Mouse (Mus musculus) hindbrain, embryonic 11.5 days (tissue): ENCODE results near the gene Rbp7. TPM values are rescaled to one million over a fixed set of nuclear protein-coding genes. Genes with fewer than 3 reads are reported as not detected.
"Not testable (repeated sequence)": the region's sequence is repeated elsewhere in the genome, so short reads cannot be mapped to it uniquely, and the experiment has no call there.

Source experiments
- ATAC-seq: fragments of 200-750 bp; cut with Nextera tagmentation; 2 replicates; pipeline ENCODE4 v1.8.0; 2017; ENCODE audit warnings: mild to moderate bottlenecking, moderate TSS enrichment, moderate library complexity; ENCODE audit not compliant: low FRiP score
- DNase-seq: peaks from one replicate; pipeline ENCODE4 v3.0.0-alpha.2; 2015; ENCODE audit warnings: low spot score
- H3K27ac ChIP-seq: fragments of 300-500 bp; sonication (generic); 2 replicates; pipeline ENCODE4 v1.5.1; 2014; ENCODE audit warnings: mild to moderate bottlenecking, low read depth, low read length
- H3K27me3 ChIP-seq: fragments of 300-500 bp; sonication (generic); 2 replicates; pipeline ENCODE4 v1.6.1; 2014; ENCODE audit warnings: mild to moderate bottlenecking, low read length, moderate library complexity, mixed read lengths; ENCODE audit not compliant: control insufficient read depth, insufficient read depth
- H3K36me3 ChIP-seq: fragments of 300-500 bp; sonication (generic); 2 replicates; pipeline ENCODE4 v1.6.1; 2014; ENCODE audit warnings: mild to moderate bottlenecking, low read length, moderate library complexity, mixed read lengths; ENCODE audit not compliant: control insufficient read depth, insufficient read depth
- H3K4me1 ChIP-seq: fragments of 300-500 bp; sonication (generic); replicated peaks from 2 replicates; pipeline ENCODE4 v1.6.1; 2014; ENCODE audit warnings: low read length, mixed read lengths; ENCODE audit not compliant: control insufficient read depth, insufficient read depth
- H3K4me2 ChIP-seq: fragments of 300-500 bp; sonication (generic); replicated peaks from 2 replicates; pipeline ENCODE4 v1.6.1; 2014; ENCODE audit warnings: mild to moderate bottlenecking, low read depth, low read length
- H3K4me3 ChIP-seq: fragments of 300-500 bp; sonication (generic); 2 replicates; pipeline ENCODE4 v1.5.1; 2014; ENCODE audit warnings: low read depth, low read length
- H3K9ac ChIP-seq: fragments of 300-500 bp; sonication (generic); 2 replicates; pipeline ENCODE4 v1.6.1; 2014; ENCODE audit warnings: low read depth, low read length
- H3K9me3 ChIP-seq: fragments of 300-500 bp; sonication (generic); 2 replicates; pipeline ENCODE4 v1.6.1; 2016; ENCODE audit warnings: low read length; ENCODE audit not compliant: control insufficient read depth
- WGBS: fragments of 180-500 bp; shearing (Covaris S2); extraction: QIAGEN DNeasy Blood & Tissue Kit; methylation state at CpG from one replicate; pipeline ENCODE4 v1.1.7; 2014; 5-methylcytosine and 5-hydroxymethylcytosine counted together
- polyA plus RNA-seq: library from polyadenylated mRNA; unstranded; fragments of >200 nt; fragmentation: Nextera tagmentation; extraction: Ambion mirVana; gene quantifications from 2 replicates; pipeline ENCODE4 v1.2.1, GENCODE M21; 2014

Rbp7 gene
- polyA plus RNA-seq, 1 experiment from 2014 or later = not detected

DNA sequence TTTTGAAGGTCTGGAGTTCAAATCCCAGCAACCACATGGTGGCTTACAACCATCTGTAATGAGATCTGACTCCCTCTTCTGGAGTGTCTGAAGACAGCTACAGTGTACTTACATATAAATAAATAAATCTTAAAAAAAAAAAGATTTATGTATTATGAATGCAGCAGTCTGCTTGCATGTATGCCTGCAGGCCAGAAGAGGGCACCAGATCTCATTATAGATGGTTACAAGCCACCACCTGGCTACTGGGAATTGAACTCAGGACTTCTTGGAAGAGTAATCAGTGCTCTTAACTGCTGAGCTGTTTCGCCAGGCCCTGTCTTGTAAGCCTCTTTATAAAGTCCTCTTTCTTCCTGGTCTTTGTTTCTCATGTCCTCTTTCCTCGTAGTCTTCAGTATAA lies 5.7 kb upstream of the Rbp7 start:
- not testable (repeated sequence) for H3K9ac ChIP-seq, H3K27me3 ChIP-seq, H3K27ac ChIP-seq, H3K4me3 ChIP-seq, DNase-seq, H3K4me1 ChIP-seq, H3K9me3 ChIP-seq, H3K4me2 ChIP-seq, ATAC-seq, H3K36me3 ChIP-seq
- 99% methylated on average over 2 of the region's 2 CpGs for WGBS

- DNase-seq = no peak
- H3K36me3 ChIP-seq = no peaks in the 10 kb centered on the region
- H3K9me3 ChIP-seq = no peaks in the 10 kb centered on the region
- H3K9ac ChIP-seq = no peak overlapping the region
- no peaks in the 10 kb centered on the region; the same call in 1 of the 2 replicates for H3K4me1 ChIP-seq
- no peaks in the 10 kb centered on the region for H3K27me3 ChIP-seq
- H3K4me2 ChIP-seq = no peak overlapping the region
- 81% methylated on average over 1 of the region's 1 CpGs for WGBS
- H3K27ac ChIP-seq = no peak overlapping the region
- H3K4me3 ChIP-seq = no peak overlapping the region
- ATAC-seq = no peak
These were observed 4.6 kb upstream of the Rbp7 start for GRCm38 (mm10) chr4:149459425-149459824.

DNA sequence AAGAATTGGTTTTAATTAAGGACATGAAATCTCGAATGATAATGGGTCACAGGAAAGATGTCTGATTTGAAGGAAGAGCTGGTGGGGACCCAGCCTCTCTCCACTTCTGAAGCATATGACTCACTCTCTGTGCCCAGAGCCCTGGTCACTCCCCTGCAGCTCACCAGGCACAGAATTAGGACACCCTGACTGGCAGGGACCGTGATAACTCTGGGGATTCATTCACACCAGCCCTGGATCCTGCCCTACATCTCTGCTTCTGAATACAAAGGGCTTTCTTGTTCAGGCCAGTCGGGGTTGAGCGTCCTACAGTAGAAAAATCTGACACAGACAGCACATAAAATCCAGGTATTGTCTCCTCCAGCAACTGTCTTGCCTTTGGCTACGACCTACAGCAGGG lies 3.7 kb upstream of the Rbp7 start:
- no peaks in the 10 kb centered on the region for H3K9me3 ChIP-seq
- H3K4me2 ChIP-seq = no peak overlapping the region
- no peak overlapping the region for H3K4me3 ChIP-seq
- ATAC-seq (no peak), DNase-seq (no peak)
- H3K9ac ChIP-seq = no peak overlapping the region
- H3K27me3 ChIP-seq = no peaks in the 10 kb centered on the region
- no peaks in the 10 kb centered on the region for H3K36me3 ChIP-seq
- WGBS = 57% methylated on average over 5 of the region's 5 CpGs
- no peaks in the 10 kb centered on the region; the same call in 1 of the 2 replicates for H3K4me1 ChIP-seq
- no peak overlapping the region for H3K27ac ChIP-seq

DNA sequence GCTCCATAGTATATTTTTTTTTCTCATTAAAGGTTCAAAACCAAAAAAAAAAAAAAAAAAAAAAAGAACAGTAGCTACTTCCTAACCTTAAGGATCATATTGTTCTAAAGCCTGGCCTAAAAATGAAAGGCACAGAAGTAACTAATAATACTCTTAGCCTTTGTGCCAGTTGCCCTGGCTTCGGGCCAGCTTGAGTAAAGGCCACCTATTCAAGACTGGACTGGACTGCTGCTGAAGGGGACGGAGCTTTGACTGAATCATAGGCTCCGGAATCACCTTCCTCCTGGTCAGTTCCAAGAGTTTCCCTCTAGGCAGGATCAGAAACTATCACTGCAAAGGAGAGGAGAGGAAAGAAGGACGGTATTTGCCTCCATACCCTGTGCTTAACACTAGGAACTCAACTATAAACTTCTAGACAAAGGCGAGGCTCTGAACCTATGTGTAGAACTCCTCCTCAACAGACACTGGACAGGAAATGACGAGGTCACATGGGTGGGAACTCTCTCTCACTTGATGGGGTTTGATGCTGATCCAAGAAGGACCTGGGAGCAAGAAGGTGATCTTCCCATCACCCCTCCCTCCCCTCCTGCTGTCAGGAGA lies 3.2 kb upstream of the Rbp7 start:
- Histone ChIP-seq H3K4me3 (no peak overlapping the region), H3K4me2 (no peak overlapping the region), H3K27me3 (no peaks in the 10 kb centered on the region), H3K36me3 (no peaks in the 10 kb centered on the region), H3K9me3 (no peaks in the 10 kb centered on the region), H3K9ac (no peak overlapping the region), H3K4me1 (no peaks in the 10 kb centered on the region; the same call in 1 of the 2 replicates), H3K27ac (no peak overlapping the region)
- 82% methylated on average over 6 of the region's 6 CpGs for WGBS
- no peak for ATAC-seq
- DNase-seq = no peak

DNA sequence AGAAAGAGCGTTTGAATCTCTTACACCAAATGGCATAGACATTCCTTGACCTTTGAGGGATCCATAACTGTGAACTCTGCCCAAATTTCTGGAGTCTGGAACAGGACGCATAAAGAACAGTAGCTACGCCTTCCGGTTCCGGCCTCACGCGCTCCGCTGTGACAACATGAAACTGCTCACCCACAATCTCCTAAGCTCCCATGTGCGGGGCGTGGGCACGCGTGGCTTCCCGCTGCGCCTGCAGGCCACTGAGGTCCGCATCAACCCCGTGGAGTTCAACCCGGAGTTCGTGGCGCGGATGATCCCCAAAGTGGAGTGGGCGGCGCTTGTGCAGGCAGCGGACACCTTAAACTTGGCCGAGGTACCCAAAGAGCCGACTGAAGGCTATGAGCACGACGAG lies 2.4 kb upstream of the Rbp7 start:
- H3K9ac ChIP-seq, H3K4me2 ChIP-seq, H3K9me3 ChIP-seq, H3K36me3 ChIP-seq, H3K27me3 ChIP-seq, ATAC-seq, DNase-seq, H3K4me1 ChIP-seq, H3K27ac ChIP-seq, H3K4me3 ChIP-seq: not testable (repeated sequence)
- 89% methylated on average over 25 of the region's 27 CpGs for WGBS

GRCm38 (mm10) chr4:149454263-149454662 lies 515 bp downstream of the Rbp7 start:
- H3K36me3 ChIP-seq = no peaks in the 10 kb centered on the region
- DNase-seq = no peak
- no peaks in the 10 kb centered on the region for H3K27me3 ChIP-seq
- H3K9ac ChIP-seq = no peak overlapping the region
- no peak for ATAC-seq
- no peaks in the 10 kb centered on the region for H3K9me3 ChIP-seq
- WGBS = 87% methylated on average over 17 of the region's 17 CpGs
- no peak overlapping the region for H3K27ac ChIP-seq
- no peak overlapping the region for H3K4me2 ChIP-seq
- H3K4me3 ChIP-seq = no peak overlapping the region
- no peaks in the 10 kb centered on the region for H3K4me1 ChIP-seq

DNA sequence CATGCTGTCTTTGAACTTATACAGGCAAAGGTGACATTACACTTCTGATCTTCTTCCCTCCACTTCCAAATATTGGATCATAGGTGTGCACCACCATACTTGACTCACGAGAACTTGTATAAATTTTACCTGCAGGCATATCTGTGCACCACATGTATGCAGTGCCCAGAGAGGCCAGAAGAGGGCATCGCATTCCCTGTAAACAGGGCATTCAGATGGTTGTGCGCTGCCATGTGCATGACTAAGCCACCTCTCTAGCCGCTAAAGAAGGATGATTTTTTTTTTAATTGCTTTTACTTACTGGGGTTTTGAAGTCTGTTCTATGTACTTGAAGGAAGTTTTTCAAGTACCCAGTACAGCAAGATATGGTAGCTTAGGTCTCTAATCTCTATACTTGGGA lies 1.1 kb downstream of the Rbp7 start:
- DNase-seq = peak; percentile 45
- Histone ChIP-seq H3K9me3 (no peaks in the 10 kb centered on the region), H3K9ac (no peak overlapping the region), H3K4me3 (no peak overlapping the region), H3K4me1 (no peaks in the 10 kb centered on the region), H3K27ac (no peak overlapping the region), H3K4me2 (no peak overlapping the region), H3K27me3 (no peaks in the 10 kb centered on the region), H3K36me3 (no peaks in the 10 kb centered on the region)
- 82% methylated on average over 4 of the region's 4 CpGs for WGBS
- no peak for ATAC-seq

GRCm38 (mm10) chr4:149450636-149451035 lies 4.1 kb downstream of the Rbp7 start:
- no peaks in the 10 kb centered on the region for H3K36me3 ChIP-seq
- H3K4me1 ChIP-seq = no peaks in the 10 kb centered on the region; the same call in 1 of the 2 replicates
- DNase-seq (no peak), ATAC-seq (no peak)
- H3K9ac ChIP-seq = no peak overlapping the region
- H3K4me3 ChIP-seq = no peak overlapping the region
- WGBS = 85% methylated on average over 3 of the region's 3 CpGs
- H3K9me3 ChIP-seq = no peaks in the 10 kb centered on the region
- no peaks in the 10 kb centered on the region for H3K27me3 ChIP-seq
- H3K27ac ChIP-seq = no peak overlapping the region
- no peak overlapping the region for H3K4me2 ChIP-seq

DNA sequence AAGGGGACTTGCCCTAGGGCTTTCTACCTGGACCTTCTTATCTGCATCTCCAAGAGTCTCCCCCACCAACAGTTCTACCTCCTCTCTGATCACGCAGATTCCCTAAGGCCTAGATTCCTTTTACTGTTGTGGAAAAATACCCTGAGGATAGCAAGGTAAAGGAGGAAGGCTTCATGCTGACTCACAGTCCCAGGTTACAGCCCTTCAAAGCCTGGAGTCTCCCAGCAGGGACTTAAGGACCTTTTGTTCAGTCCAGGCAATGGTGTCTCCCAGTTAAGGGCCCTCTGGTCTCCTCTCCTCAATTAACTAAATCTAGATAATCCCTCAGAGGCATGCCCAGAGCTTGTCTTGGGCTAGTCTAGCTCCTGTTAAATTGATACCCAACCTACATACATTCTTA lies 8.5 kb downstream of the Rbp7 start:
- no peak overlapping the region for H3K4me3 ChIP-seq

More for the DNA sequence above, 8.5 kb downstream of the Rbp7 start:
- H3K4me1 ChIP-seq = no peaks in the 10 kb centered on the region; the same call in 1 of the 2 replicates
- no peaks in the 10 kb centered on the region for H3K36me3 ChIP-seq
- no peaks in the 10 kb centered on the region for H3K9me3 ChIP-seq
- H3K27me3 ChIP-seq = no peaks in the 10 kb centered on the region
- DNase-seq (no peak), ATAC-seq (no peak)
- WGBS = 45% methylated on average over 1 of the region's 1 CpGs
- H3K9ac ChIP-seq = 0 out of 2 replicates have a peak overlapping the region, but pooled peaks have one; percentile 32
- peak overlapping the region; percentile 92 for H3K27ac ChIP-seq
- H3K4me2 ChIP-seq = no peak overlapping the region; the same call in 1 of the 2 replicates
